Mouse (Mus musculus): Measurements from ENCODE around the gene B230104I21Rik.

- TF ChIP-seq POLR2A (IDR thresholded peaks at IDR 0.05; ENCODE audit: control insufficient read depth, extremely low read depth, insufficient read depth, low read length, poor library complexity) = no peak
- TF ChIP-seq CTCF (IDR thresholded peaks at IDR 0.05; ENCODE audit: borderline replicate concordance, control insufficient read depth, extremely low read depth, insufficient read depth, low read length, poor library complexity) = no peak
Measured at GRCm38 (mm10) chr4:154334699-154335402, 1.1 kb upstream of the B230104I21Rik start.

All from thymus, adult 2 months (tissue).